22 mouse cellular contexts compared by ENCODE assay signal in the genomic region with DNA sequence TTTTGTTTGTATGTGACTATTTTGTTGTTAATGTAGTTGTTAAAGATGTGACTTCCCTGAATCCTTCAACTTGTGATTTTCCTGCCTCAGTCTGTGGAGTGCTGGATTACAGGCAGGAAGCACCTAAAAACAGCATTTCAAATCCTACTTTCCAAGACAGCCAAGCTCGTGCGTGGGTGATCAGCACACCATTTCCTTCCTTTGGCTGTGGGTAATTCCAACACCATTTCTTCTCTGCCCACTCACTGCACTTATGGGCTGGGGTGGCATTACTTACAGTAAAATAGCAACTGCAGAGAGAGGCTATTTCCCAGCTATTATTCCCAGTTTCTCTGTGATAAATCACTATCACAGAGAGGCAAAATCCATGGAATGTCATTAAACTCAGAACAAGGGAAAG.
A peak's percentile ranks its signal among the peaks of the same experiment; 100 is the strongest.
DNase-seq lines count a peak whose midpoint lies in the region; ATAC-seq lines count a peak whose summit lies in the region.
"Had no signal": no experiment of that assay in that cellular context is flagged by ENCODE, and none has a peak within 500 bp of the region (broad histone marks: within the 10 kb centered on the region; RNA-seq: fewer than 3 reads in every experiment).

No protein-coding gene starts in this region.

- no peak for ATAC-seq in liver, embryonic 11.5 days (replicated peaks; ENCODE audit: low FRiP score)
- ATAC-seq: CD4-positive, CD25-positive, alpha-beta regulatory T cell, adult 4 months; forebrain, postnatal 0 days had no signal

- no peaks in the 10 kb centered on the region for H3K27me3 ChIP-seq in hindbrain, embryonic 10.5 days (ENCODE audit: insufficient read depth, poor library complexity, severe bottlenecking)
- H3K27me3 ChIP-seq in liver, embryonic 11.5 days (replicated peaks; ENCODE audit: control insufficient read depth, insufficient read depth, low read length): no peaks in the 10 kb centered on the region
- H3K27me3 ChIP-seq: hindbrain, embryonic 13.5 days; limb, embryonic 13.5 days; stomach, embryonic 15.5 days had no signal

- no peak overlapping the region for H3K4me2 ChIP-seq in liver, embryonic 11.5 days
- H3K4me2 ChIP-seq: hindbrain, embryonic 13.5 days; limb, embryonic 13.5 days; lung, embryonic 14.5 days; stomach, embryonic 15.5 days had no signal

- peaks cover 9% of the 10 kb centered on the region for H3K36me3 ChIP-seq in hindbrain, embryonic 10.5 days
- H3K36me3 ChIP-seq in liver, embryonic 11.5 days (ENCODE audit: control insufficient read depth, insufficient read depth, low read length): peaks cover 6% of the 10 kb centered on the region

- H3K9me3 ChIP-seq in hindbrain, embryonic 10.5 days: no peaks in the 10 kb centered on the region
- no peaks in the 10 kb centered on the region for H3K9me3 ChIP-seq in liver, embryonic 11.5 days (ENCODE audit: control insufficient read depth, low read length)
- H3K9me3 ChIP-seq: hindbrain, embryonic 13.5 days; limb, embryonic 13.5 days; stomach, embryonic 15.5 days had no signal

- no peak overlapping the region for H3K9ac ChIP-seq in liver, embryonic 11.5 days (ENCODE audit: low read depth, low read length)
- H3K9ac ChIP-seq: forebrain, postnatal 0 days; hindbrain, embryonic 13.5 days; limb, embryonic 13.5 days; liver, embryonic 14.5 days; lung, embryonic 14.5 days; stomach, embryonic 15.5 days had no signal

- 90% methylated on average over 2 of the region's 2 CpGs for WGBS in hindbrain, embryonic 10.5 days
- 72% methylated on average over 2 of the region's 2 CpGs for WGBS in liver, embryonic 11.5 days

- intact Hi-C loops in left cerebral cortex, postnatal 36 days (cut with DNase I): no loop called here

- H3K4me1 ChIP-seq in hindbrain, embryonic 10.5 days (replicated peaks): no peaks in the 10 kb centered on the region
- no peaks in the 10 kb centered on the region for H3K4me1 ChIP-seq in liver, embryonic 11.5 days (replicated peaks; ENCODE audit: control insufficient read depth, insufficient read depth, low read length)
- H3K4me1 ChIP-seq: limb, embryonic 13.5 days; stomach, embryonic 15.5 days had no signal

- H3K27ac ChIP-seq in hindbrain, embryonic 10.5 days: no peak overlapping the region
- H3K27ac ChIP-seq in liver, embryonic 11.5 days (ENCODE audit: low read depth, low read length): no peak overlapping the region
- H3K27ac ChIP-seq: gastrocnemius, adult 2 months; hindbrain, embryonic 13.5 days; limb, embryonic 13.5 days; liver, embryonic 14.5 days; stomach, embryonic 15.5 days had no signal

- H3K4me3 ChIP-seq in hindbrain, embryonic 10.5 days: no peak overlapping the region
- H3K4me3 ChIP-seq in liver, embryonic 11.5 days (ENCODE audit: low read depth, low read length): no peak overlapping the region
- H3K4me3 ChIP-seq: gastrocnemius, adult 2 months; hindbrain, embryonic 13.5 days; limb, embryonic 13.5 days; stomach, embryonic 15.5 days had no signal

- peak; percentile 20 for DNase-seq in layer of hippocampus, adult 9-11 months
- no peak for DNase-seq in layer of hippocampus, postnatal 25 days (ENCODE audit: extremely low spot score in 1 of 2, low spot score in 1 of 2)
- peak; percentile 60 to 76 for DNase-seq in left cerebral cortex, adult 18-20 months (ENCODE audit: low spot score in 2 of 2)
- peak; percentile 62 to 70 for DNase-seq in left cerebral cortex, postnatal 36 days (ENCODE audit: low spot score in 2 of 2)
- DNase-seq in telencephalon, adult 2 months (ENCODE audit: low read depth, low spot score): peak; percentile 86
- DNase-seq in hindbrain, embryonic 10.5 days (ENCODE audit: low spot score): no peak
- no peak for DNase-seq in liver, embryonic 11.5 days (ENCODE audit: low spot score)
- DNase-seq in thymus, postnatal 25 days: no peak
- DNase-seq: cerebellum, adult 11-12 months; cerebellum, postnatal 10 days; forebrain, postnatal 0 days; gastrocnemius, adult 2 months; kidney, adult 11 months; kidney, postnatal 4 days; lung, embryonic 14.5 days; lung, postnatal 4 days; thymus, adult 18-20 months had no signal

Comparison
In these comparisons a context has a peak if more than half of its experiments do, and no peak if none do; other contexts are left out.
1. DNase-seq: peak in layer of hippocampus, adult 9-11 months (single experiment), left cerebral cortex, adult 18-20 months (2 of 2), left cerebral cortex, postnatal 36 days (2 of 2) and telencephalon, adult 2 months (single experiment); none in layer of hippocampus, postnatal 25 days (0 of 2), hindbrain, embryonic 10.5 days (single experiment), liver, embryonic 11.5 days (single experiment) and thymus, postnatal 25 days (single experiment).